Mouse (Mus musculus): ENCODE results near the gene Fam53b. TPM values are rescaled to one million over a fixed set of nuclear protein-coding genes. Genes with fewer than 3 reads are reported as not detected.
A peak's percentile ranks its signal among the peaks of the same experiment; 100 is the strongest.

The Fam53b gene
- total RNA-seq, 1 experiment from 2014 or later: 19.0 TPM

DNA sequence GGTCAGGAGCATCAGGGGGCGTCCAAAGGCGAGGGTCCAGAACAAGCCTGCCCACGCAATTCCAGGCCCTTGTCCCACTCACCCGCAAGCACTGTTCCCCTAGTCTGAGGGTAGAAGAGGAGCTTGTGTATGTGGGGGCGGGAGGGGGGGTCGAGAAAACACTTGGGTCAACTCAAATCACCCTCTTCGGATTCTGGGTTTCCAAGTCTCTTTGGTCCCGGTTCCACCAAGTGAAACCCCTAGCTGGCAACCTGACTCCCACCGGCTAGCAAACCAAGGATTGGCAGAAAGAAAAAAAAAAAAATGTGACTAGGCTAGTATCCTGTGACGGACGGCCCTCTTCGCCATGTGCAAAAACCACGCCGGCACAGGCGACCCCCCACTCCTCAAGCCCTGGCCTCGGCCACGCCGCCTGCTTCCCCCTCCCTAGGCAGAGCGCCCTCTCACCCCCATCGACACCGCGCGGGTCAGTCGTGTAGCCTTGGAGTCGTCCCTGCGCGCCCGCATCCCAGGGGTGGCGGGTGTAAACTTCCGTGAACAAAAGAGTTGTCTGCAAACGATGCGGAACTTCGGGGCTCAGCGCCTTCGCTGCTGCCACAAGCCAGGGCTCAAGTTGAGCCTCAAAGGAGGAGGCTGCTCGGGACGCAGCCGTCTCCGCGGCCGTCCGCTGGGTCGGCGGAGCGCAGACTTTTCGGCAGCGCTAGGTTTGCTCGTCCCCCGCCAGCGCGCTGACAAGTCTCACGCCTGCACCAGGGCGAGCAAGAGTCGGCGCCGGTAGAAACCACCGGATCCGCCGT is 869 bp downstream of the Fam53b start:
- peak; percentile 38 for ATAC-seq (ENCODE audit: extremely low read depth, insufficient number of reproducible peaks, low FRiP score, poor library complexity, severe bottlenecking)

DNA sequence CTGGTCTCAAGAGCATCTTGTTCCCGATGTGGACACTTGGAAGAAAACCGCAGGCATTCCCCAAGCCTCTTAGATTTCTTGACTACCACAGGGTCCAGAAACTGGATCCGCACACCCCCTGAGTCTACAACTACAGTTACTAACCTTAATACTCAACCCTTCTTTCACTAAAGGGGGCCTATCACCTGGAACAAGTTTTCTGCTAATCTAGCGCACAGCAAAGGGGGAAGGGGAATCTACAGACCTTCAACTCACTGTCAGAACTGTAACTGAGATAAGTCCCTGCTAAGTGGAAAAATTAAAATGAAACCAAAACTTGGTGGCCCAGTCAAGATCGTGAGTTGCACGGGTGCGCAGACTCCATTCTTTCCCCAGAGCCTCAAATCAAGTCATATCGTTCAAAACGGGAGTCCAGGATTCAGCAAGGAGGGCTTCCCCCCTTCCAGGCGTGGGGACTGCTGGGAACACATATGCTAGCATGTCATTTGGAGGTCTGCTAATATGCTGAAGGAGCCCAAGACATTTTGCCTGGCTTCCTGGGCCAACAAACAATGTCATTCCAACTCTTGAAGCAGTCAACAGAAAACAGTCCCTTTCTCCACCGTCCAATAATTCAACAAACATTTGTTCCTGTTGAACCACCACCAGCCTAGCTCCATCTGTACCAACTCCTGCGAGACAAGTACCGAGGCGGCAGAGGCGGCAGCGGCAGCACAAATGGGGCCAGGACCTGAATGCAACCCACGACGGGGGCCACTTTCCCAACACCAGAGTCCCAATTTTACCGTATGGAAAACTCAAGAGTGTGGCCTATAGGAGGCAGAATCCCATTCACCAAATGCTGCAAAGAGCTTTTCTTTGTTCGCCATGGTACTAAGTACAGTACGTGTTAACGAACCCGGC is 1.7 kb downstream of the Fam53b start:
- ATAC-seq (ENCODE audit: extremely low read depth, insufficient number of reproducible peaks, low FRiP score, poor library complexity, severe bottlenecking): no peak

DNA sequence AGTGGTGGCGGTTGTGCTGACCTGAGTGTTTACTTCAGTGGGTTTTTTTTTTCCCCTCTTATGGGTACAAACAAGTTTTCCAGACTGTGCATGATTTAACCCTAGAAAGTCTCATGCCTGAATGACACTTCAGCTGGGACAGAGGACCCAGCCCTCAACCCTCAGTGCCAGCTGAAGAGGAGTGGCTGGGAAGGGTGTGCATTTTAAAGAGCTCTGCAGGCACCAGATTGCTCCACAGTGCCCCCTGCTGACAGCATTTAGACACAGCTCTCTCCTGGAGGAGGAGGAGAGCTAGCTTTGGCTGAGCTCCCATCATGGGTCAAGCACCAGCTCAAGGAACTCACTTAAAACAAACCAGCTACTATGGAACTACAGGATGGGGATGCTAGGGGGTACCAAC is 2.8 kb downstream of the Fam53b start:
- peak; percentile 67 for ATAC-seq (ENCODE audit: extremely low read depth, insufficient number of reproducible peaks, low FRiP score, poor library complexity, severe bottlenecking)

DNA sequence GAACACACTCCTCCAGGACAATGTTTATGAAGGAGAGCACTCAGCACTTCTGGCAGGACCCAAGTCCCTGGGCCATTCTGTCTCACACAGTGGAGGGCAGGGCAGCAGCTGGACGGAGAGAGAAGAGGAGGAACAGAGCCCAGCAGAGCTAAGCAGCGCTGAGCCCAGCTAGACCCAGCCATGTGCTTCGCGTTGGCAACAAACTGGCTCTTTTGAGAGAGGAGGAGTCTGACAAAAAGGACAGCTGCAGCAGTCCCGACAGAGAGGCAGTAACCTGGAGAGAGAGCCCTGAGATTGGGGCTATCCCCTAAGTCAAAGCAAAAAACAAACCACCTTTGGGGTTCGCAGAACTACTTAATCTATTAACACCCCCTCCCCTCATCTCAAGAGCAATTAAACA is 3.3 kb downstream of the Fam53b start:
- ATAC-seq (ENCODE audit: extremely low read depth, insufficient number of reproducible peaks, low FRiP score, poor library complexity, severe bottlenecking): no peak

DNA sequence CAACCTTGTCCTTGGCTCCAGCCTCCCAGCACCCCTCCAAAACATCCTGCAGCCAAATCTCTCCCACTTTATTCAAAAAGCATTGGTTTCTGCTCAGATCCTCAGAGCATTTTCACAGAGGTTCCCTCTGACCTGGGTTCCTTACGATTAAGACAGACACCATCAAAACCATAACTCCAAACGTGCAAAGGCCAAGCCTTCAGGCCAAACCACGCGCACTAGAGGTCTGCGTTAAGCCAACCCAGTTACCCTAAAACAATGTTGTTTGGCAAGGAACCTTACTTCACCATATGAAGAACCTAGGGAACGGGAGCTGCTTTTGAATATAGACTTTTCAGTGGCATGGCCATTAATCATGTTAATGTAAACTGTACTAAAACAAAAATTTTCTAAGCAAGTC is 4.0 kb downstream of the Fam53b start:
- no peak for ATAC-seq (ENCODE audit: extremely low read depth, insufficient number of reproducible peaks, low FRiP score, poor library complexity, severe bottlenecking)

DNA sequence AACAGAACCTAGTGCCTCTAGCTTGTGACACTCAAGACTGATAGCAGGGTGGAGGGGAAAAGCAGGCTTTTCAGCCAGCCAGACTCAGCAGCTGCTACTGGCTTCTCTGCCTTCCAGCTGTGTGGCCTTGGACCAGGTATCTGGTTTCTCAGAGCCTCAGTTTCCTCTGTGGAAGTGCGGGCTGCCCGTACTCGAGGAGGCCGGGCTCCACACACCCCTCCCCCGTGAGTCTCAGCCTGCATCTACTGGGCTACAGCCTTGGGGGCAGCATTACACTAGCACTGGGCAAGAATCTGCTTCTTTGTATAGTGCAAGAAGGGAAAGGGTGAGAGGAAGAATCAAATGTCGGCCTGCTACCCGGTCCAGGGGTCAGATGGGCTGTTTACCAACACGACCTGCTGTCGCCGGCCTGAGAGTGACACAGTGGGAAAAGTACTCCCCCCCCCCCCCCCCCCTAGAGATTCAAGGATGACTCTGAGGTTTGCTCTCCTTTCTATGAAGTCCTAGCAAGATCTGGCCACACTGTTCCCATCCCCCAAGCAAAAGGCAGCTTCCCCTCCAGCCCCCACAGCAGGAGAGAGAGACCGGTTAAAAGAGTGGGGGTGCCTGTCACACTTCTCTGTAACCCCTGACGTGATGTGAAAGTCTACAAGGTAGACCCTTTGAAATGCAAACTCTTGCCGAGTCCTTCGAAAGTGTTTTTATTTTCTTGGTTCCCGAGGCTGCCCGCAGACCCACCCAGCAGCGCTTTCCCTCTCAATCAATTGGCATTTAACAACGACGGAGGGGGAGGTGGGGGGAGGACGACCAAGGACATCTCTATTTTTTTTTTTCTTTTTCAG is 4.6 kb downstream of the Fam53b start:
- no peak for ATAC-seq (ENCODE audit: extremely low read depth, insufficient number of reproducible peaks, low FRiP score, poor library complexity, severe bottlenecking)

DNA sequence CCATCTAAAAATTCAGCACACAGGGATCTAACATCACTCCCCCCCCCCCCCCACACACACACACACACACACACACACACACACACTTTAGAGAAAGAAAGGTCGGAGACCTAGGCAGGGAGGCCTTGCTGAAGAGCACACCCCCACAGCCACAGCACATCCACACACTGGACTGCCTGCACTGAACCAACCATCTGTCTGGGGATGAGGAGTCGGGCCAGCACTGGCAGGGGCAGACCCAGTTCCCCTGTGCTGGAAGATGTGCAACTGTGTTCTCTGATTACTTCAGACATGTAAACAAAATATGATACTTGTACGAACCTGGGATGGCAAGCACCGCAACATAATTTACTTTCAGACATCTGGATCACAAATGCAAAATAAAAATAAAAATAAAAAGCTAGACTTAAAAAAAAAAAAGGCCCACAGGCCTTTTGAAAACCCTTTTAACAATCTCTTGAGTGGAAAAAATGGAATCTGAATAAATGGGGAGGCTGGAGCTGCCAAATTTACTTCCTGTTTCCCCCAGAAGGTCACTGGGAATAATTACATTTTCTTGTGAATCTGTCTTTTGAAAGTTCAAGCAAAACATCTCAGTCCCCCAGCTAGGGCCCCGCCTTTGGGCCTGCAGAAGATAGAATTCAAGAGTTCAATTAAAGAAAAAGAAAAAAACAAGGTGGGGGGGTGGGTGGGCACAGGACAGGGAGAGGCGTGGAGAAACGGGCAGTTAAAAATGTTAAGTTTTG is 5.5 kb downstream of the Fam53b start:
- ATAC-seq (ENCODE audit: extremely low read depth, insufficient number of reproducible peaks, low FRiP score, poor library complexity, severe bottlenecking): no peak

DNA sequence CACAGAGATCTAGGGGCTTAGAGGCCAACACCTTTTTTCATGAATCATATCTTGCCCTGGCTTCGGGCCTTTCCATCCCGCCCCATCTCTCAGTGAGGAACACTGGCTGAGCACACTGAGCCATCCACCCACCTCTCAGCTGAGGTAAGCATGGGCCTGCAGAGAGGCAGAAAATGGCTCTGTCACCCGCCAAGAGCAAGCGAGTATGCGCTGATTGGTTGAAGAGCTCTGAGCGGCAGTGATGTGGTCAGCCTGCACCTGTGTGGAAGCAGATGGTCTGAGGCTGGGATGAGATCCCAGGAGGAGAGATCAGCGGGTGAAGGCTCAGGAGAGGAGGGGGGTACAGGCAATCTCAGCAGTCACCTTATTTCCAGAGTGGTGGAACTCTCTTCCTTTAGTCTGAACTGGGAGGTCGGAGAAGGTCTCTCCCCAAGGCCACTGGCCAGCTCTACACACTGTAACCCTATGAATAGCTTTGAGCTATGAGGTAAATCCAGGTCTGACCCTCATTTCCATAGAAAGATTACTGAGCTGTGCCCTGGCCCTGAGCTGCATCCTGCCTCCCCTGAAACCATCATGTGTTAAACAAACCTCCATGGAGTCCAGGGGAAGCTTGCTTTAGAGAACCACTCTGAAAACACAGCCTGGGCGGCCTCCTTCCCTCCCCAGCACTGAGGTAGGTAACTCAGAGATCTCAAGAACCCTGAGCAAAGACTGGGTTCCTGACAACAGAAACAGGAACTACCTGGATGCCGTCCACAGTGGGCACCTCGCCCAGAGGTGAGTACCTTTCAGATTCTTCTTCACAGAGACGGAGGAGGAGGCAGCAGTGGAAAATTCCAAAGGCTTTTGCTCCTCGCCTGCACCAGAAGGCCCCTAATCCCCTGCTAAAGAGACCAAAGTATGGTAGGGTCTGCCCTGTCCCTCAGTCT is 6.5 kb downstream of the Fam53b start:
- no peak for ATAC-seq (ENCODE audit: extremely low read depth, insufficient number of reproducible peaks, low FRiP score, poor library complexity, severe bottlenecking)

DNA sequence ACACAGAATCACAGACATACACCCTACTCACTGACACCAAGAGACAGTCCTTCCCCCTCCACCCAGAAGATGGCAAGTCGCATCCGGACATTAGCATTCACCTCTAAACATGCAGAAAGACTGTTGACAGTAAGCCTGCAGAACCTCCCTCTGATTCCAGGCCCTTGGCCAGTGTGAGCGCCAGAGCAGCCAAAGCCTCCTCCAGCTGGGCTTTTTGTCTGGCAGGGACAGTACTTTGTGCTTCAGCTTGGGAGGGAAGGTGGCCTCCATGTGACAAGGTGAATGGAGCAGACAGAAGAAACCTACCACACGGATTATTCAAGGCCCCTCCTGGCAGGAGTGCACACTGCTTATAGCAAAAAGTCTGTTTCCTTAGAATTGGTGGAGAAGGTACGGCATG is 7.4 kb downstream of the Fam53b start:
- ATAC-seq (ENCODE audit: extremely low read depth, insufficient number of reproducible peaks, low FRiP score, poor library complexity, severe bottlenecking): no peak

DNA sequence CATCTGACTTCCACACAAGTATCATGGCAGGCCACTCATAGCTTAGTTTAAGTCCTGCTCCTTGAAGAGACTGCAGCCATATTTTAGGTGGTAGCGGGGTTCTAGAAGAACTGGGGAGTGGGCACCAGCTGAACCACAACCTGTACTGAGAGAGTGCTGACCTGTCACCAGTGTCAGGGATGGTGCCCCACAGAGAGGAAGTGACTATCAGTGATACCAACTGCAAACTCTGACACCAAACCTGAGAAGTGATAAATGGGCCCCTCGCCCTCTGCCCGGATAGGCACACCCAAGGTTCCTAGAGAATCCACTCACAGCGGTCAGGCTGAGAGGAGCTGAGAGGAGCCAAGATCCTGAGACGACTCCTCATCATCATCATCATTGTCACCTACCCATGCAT is 8.7 kb downstream of the Fam53b start:
- ATAC-seq (ENCODE audit: extremely low read depth, insufficient number of reproducible peaks, low FRiP score, poor library complexity, severe bottlenecking): no peak

DNA sequence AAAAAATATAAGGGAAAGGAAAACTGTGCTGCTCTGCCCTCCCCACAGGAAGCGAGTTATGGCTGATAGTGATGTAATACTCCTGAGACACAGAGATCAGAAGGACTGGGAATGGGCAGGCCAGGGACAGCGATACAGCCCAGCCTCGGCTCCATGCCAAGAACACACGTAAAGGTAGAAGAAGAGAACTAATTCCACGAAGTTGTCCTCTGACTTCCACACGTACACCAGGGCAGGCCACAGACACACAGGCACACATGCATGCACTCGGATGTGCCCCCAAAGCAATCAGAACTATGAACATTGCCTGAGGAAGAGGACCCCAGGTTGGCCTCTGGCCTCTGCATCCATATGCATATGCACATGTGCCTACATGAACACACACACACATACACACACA is 9.2 kb downstream of the Fam53b start:
- no peak for ATAC-seq (ENCODE audit: extremely low read depth, insufficient number of reproducible peaks, low FRiP score, poor library complexity, severe bottlenecking)

DNA sequence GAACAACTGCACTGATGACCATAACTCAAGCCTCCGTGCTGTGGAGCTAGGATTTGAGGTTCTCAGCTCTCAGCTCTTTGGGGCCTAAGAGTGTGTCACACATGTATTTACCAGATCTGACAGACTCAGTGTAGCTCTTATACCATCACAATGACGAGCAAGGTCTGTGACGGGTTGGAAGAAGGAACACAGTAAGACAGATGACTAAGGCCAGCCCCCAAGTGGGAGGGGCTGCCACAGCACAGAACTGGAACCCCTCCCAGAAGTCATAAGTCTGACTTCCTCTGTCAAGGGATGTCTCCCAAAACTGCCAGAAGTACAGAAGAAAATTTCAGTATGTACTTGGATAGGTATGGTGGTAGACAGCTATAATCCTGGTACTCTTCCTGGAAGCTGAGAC is 9.7 kb downstream of the Fam53b start:
- peak; percentile 64 for ATAC-seq (ENCODE audit: extremely low read depth, insufficient number of reproducible peaks, low FRiP score, poor library complexity, severe bottlenecking)

DNA sequence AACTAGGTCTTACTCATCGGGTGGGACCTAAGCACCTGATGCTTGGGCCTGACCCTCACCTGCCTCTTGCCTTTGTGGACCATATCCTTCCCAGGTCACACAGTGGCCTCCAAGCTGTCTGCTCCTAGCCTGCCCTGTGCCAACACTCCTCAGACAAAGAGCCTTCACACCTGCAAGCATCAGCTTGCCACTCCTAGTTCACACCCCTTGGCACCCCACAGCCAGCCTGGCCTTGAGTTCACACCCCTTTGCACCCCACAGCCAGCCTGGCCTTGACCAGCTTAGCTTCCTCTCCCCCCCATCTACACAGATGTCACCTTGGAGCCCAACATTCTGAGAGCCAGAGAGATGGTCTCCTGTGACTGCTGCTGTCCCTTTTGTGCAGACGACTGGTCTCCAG is 10.3 kb downstream of the Fam53b start:
- ATAC-seq (ENCODE audit: extremely low read depth, insufficient number of reproducible peaks, low FRiP score, poor library complexity, severe bottlenecking): no peak

DNA sequence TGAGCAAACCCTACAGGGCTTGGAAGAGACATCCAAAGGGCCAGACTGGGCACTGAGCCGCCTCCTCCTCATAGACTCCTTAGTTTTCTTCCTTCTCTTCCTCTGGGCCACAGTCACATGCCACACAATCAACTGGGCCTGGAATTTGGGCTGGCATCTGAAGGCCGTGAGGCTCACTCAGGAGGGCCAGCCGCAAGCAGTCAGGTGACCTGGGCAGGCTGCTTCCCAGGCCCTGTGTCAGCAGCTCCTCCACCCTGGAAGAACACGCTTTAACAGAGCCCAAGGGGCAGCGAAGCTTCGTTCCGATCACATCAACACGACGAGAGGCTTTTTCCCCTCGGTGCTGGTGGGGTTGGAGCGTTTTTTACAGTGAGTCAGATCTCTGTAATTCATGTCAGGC is 11.0 kb downstream of the Fam53b start:
- no peak for ATAC-seq (ENCODE audit: extremely low read depth, insufficient number of reproducible peaks, low FRiP score, poor library complexity, severe bottlenecking)

DNA sequence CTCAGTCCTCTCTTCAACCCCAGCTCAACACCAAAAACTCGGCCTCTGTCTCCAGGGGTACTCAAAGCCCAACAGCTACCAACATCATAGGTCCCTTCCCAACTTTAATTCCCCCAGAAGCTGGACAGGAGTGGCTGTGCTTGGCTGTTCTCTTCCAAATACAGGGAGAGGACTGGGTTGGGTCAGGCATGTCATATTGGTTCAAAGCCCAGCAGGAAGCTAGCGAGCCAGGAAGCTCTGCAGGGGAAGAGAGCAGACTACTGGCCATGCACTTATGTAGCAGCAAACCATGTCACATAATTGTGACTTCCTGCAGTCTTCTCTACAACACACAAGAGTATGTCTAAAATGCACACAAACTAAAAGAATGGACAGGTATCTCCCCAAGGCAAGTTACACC is 11.6 kb downstream of the Fam53b start:
- no peak for ATAC-seq (ENCODE audit: extremely low read depth, insufficient number of reproducible peaks, low FRiP score, poor library complexity, severe bottlenecking)

DNA sequence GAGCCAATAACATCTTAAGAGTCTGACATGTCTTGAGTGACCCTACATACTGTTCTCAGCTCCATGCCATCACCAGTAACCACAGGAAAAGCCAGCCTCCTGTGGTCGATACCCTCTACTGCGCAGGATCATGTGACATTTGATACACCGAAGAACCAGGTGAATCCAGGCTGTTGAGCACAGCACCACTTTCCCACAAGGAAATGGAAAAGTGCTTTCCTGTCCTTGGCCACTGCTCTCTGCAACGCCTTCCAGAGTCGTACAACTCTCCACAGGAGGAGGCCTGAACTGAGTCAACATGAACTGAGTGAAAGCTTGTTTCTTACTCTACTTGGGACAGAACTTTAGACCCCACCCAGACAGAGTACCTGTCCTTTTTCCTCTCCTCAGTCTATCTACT is 12.2 kb downstream of the Fam53b start:
- no peak for ATAC-seq (ENCODE audit: extremely low read depth, insufficient number of reproducible peaks, low FRiP score, poor library complexity, severe bottlenecking)

DNA sequence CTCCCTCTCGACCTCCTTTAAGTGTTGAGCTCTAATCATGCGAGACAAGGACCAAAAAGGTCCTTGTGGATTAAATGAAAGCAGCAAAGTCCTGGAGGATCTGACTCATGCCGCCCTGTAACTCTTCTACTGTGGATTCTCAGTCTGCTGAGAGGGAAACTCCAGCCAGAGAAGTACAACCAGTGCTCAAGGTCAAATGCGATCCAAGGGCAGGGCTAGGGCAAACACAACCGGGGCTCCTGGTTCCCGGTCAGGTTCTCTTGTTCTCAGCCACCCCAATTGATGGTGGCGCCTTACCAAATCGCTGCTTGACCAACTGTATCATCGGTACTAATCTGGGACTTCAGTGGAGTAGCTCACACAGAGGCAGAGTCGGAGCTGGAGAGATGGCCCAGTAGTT is 12.8 kb downstream of the Fam53b start:
- no peak for ATAC-seq (ENCODE audit: extremely low read depth, insufficient number of reproducible peaks, low FRiP score, poor library complexity, severe bottlenecking)

Measured in neutrophil, adult 5-6 weeks (primary cell).